ENCODE assay signal across 17 mouse cellular contexts in genomic region chr3:94789516-94789915, GRCm38 (mm10). TPM values are rescaled to one million over a fixed set of nuclear protein-coding genes. Genes with fewer than 3 reads are reported as not detected.
DNase-seq lines count a peak whose midpoint lies in the region; ATAC-seq lines count a peak whose summit lies in the region.
"Had no signal": no experiment of that assay in that cellular context is flagged by ENCODE, and none has a peak within 500 bp of the region (broad histone marks: within the 10 kb centered on the region; RNA-seq: fewer than 3 reads in every experiment).

No protein-coding gene starts in this region.

- no peaks in the 10 kb centered on the region for H3K9me3 ChIP-seq in midbrain, embryonic 14.5 days (ENCODE audit: control insufficient read depth, low read length)
- no peaks in the 10 kb centered on the region for H3K9me3 ChIP-seq in midbrain, embryonic 16.5 days (replicated peaks; ENCODE audit: control insufficient read depth, low read length, poor library complexity, severe bottlenecking)
- H3K9me3 ChIP-seq: embryonic facial prominence, embryonic 13.5 days; heart, embryonic 12.5 days; limb, embryonic 15.5 days; midbrain, embryonic 15.5 days had no signal

- no peak overlapping the region for H3K4me3 ChIP-seq in midbrain, embryonic 14.5 days (replicated peaks; ENCODE audit: low read depth, low read length)
- H3K4me3 ChIP-seq in midbrain, embryonic 16.5 days (ENCODE audit: low read depth, low read length), result no peak overlapping the region
- H3K4me3 ChIP-seq: embryonic facial prominence, embryonic 13.5 days; heart, embryonic 12.5 days; layer of hippocampus, adult 2 months; limb, embryonic 15.5 days; midbrain, embryonic 15.5 days had no signal

- ATAC-seq in cerebellum, adult (ENCODE audit: insufficient number of reproducible peaks, low FRiP score, low TSS enrichment), result no peak
- no peak for ATAC-seq in midbrain, embryonic 14.5 days (ENCODE audit: low FRiP score, low TSS enrichment)
- no peak for ATAC-seq in midbrain, embryonic 16.5 days
- ATAC-seq: inflammation-experienced regulatory T-cells, adult 6 months; liver, postnatal 0 days; midbrain, embryonic 15.5 days had no signal

- no peaks in the 10 kb centered on the region for H3K4me1 ChIP-seq in midbrain, embryonic 14.5 days (ENCODE audit: control insufficient read depth, insufficient read depth, low read length)
- H3K4me1 ChIP-seq in midbrain, embryonic 16.5 days (ENCODE audit: control insufficient read depth, insufficient read depth, low read length), result peaks cover 12% of the 10 kb centered on the region

- no peaks in the 10 kb centered on the region; the same call in 1 of the 2 replicates for H3K27me3 ChIP-seq in midbrain, embryonic 14.5 days (ENCODE audit: control insufficient read depth, insufficient read depth, low read length)
- no peaks in the 10 kb centered on the region for H3K27me3 ChIP-seq in midbrain, embryonic 16.5 days (ENCODE audit: control insufficient read depth, insufficient read depth, low read depth, low read length)
- H3K27me3 ChIP-seq: limb, embryonic 15.5 days; midbrain, embryonic 15.5 days had no signal

- no peaks in the 10 kb centered on the region for H3K36me3 ChIP-seq in midbrain, embryonic 14.5 days (ENCODE audit: control insufficient read depth, insufficient read depth, low read length)
- no peaks in the 10 kb centered on the region for H3K36me3 ChIP-seq in midbrain, embryonic 16.5 days (ENCODE audit: control insufficient read depth, insufficient read depth, low read length)
- H3K36me3 ChIP-seq: embryonic facial prominence, embryonic 13.5 days; heart, embryonic 12.5 days; limb, embryonic 15.5 days; midbrain, embryonic 15.5 days had no signal

- peak; percentile 10 for DNase-seq in cerebellum, adult 8-10 months
- peak; percentile 39 for DNase-seq in midbrain, embryonic 14.5 days
- DNase-seq in MN1 (ENCODE audit: low spot score), result peak; percentile 35
- peak; percentile 18 for DNase-seq in cerebellum, adult 9-10 months
- DNase-seq in urinary bladder, postnatal 25 days (ENCODE audit: low spot score), result no peak
- no peak for DNase-seq in frontal cortex, postnatal 36 days (ENCODE audit: low spot score in 2 of 2)
- DNase-seq: B cell, adult 2 months; liver, postnatal 0 days; thymus, postnatal 4 days had no signal

- no peak overlapping the region for H3K27ac ChIP-seq in midbrain, embryonic 14.5 days (replicated peaks; ENCODE audit: low read depth, low read length)
- H3K27ac ChIP-seq in midbrain, embryonic 16.5 days (ENCODE audit: low read length), result no peak overlapping the region
- H3K27ac ChIP-seq: embryonic facial prominence, embryonic 13.5 days; layer of hippocampus, adult 2 months; limb, embryonic 15.5 days; midbrain, embryonic 15.5 days had no signal

- no peak overlapping the region for H3K4me2 ChIP-seq in midbrain, embryonic 14.5 days (ENCODE audit: low read length)
- no peak overlapping the region for H3K4me2 ChIP-seq in midbrain, embryonic 16.5 days (ENCODE audit: low read length)
- H3K4me2 ChIP-seq: embryonic facial prominence, embryonic 13.5 days; heart, embryonic 12.5 days; limb, embryonic 15.5 days; midbrain, embryonic 15.5 days had no signal

- H3K9ac ChIP-seq in midbrain, embryonic 14.5 days (replicated peaks; ENCODE audit: low read length), result no peak overlapping the region
- H3K9ac ChIP-seq in midbrain, embryonic 16.5 days (ENCODE audit: low read depth, low read length), result no peak overlapping the region
- H3K9ac ChIP-seq: embryonic facial prominence, embryonic 13.5 days; heart, embryonic 12.5 days; limb, embryonic 15.5 days; liver, postnatal 0 days; midbrain, embryonic 15.5 days had no signal

- 87% methylated on average over 2 of the region's 2 CpGs for whole genome bisulfite sequencing in midbrain, embryonic 14.5 days
- WGBS in midbrain, embryonic 16.5 days, result 88% methylated on average over 2 of the region's 2 CpGs

RNA-seq across cellular contexts. Expression of gene Cgn, which starts 3.2 kb away (rescaled TPM):
- 5.9 and 7.7 TPM in 2 replicates for polyA plus RNA-seq in midbrain, embryonic 14.5 days (2014; fragmentation: Nextera tagmentation; extraction: Ambion mirVana)
- polyA plus RNA-seq in midbrain, embryonic 16.5 days (2015; fragmentation: Nextera tagmentation; extraction: Ambion mirVana), result 14.2 and 16.9 TPM in 2 replicates

RNA-seq across cellular contexts. Expression of gene Pogz, which starts 47.9 kb away (rescaled TPM):
- 24.2 and 28.7 TPM in 2 replicates for polyA plus RNA-seq in midbrain, embryonic 14.5 days (2014; fragmentation: Nextera tagmentation; extraction: Ambion mirVana)
- 21.1 and 23.5 TPM in 2 replicates for polyA plus RNA-seq in midbrain, embryonic 16.5 days (2015; fragmentation: Nextera tagmentation; extraction: Ambion mirVana)

Comparison
In these comparisons a context has a peak if more than half of its experiments do, and no peak if none do; other contexts are left out.
1. DNase-seq: peak in cerebellum, adult 8-10 months (single experiment), midbrain, embryonic 14.5 days (single experiment), MN1 (single experiment) and cerebellum, adult 9-10 months (single experiment); none in urinary bladder, postnatal 25 days (single experiment) and frontal cortex, postnatal 36 days (0 of 2).